Mouse (Mus musculus) kidney, postnatal 10 days (tissue): Measurements from ENCODE around the gene Dmrtc2.
"Not testable (repeated sequence)": the region's sequence is repeated elsewhere in the genome, so short reads cannot be mapped to it uniquely, and the experiment has no call there.

Experiments
- DNase-seq: peaks from one replicate; pipeline ENCODE4 v3.0.0; 2021; ENCODE audit warnings: mixed read lengths

Dmrtc2 gene

DNA sequence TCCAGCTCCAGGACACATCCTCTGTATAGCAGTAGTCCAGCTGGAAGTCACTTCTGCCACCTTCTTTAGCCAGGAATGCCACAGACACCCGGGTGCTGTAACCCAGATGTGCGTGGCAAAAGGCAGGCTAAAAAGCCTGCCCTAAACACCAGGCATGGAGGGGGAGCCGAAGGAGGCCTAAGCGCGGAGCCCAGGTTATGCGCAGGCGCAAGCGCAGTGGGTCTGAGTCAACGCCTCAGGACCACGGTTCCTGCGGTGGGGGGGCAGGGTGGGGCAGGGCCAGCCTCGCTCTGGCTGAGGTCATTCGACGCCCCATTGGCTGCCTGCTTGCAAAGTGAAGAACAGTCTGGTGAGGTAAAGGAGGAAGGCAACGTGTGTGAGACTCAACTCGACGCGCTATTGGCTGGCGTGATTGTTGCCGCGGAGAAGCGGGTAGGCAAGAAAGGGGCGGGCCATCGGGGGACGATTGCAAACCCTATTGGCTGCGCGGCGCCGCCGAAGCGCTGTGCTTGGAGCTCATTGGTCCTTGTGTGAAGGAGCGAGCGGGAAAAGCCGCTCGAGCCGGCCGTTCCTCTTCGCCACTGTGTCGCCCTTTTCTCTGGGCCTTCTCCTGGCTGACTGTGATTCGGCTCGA, at the start of gene Dmrtc2, which contains the start of gene Lypd4:
Gene Dmrtc2 (plus strand): TSS at position 526 of the 634 bp plus-strand sequence.
Gene Lypd4 (minus strand): TSS at position 410 of the 634 bp plus-strand sequence.
- no peak for DNase-seq

DNA sequence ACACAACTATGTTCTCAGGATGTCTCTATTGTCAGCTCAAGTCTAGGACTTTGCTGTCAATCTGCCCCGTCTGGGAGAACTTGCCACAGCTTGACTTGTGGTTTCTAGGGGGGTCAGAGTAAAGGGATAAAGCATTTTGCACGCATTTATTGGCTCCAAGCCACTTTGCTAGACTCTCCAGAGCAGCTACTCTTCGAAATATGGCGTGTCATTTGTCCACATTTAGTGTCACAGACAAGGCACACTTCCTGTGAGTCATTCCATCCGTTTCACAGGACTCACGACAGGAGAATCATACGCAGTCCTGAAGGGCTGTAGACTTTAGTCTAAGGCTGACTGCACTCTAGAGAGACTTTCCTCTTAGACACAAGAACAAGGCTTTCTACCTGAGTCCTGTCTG, 45.4 kb upstream of the Dmrtc2 start:
- no peak for DNase-seq

DNA sequence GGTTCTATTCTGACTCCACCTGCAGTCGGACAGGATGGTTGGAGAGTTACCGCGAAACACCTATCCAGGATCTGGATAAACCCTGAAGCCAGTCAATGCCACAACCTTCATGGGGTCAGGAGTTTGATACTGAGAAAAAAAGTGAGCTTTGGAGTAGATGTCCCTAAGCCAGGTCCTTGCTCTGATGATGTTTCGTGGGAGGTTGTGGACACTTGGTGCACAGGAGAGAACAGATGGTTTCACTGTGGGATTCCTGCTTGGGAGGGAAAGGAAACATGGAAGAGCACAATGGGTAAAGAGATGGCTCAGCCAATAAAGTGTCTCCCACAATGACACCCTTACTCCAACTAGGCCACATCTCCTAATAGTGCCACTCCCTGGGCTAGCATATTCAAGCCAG, 42.7 kb upstream of the Dmrtc2 start:
- DNase-seq: no peak

DNA sequence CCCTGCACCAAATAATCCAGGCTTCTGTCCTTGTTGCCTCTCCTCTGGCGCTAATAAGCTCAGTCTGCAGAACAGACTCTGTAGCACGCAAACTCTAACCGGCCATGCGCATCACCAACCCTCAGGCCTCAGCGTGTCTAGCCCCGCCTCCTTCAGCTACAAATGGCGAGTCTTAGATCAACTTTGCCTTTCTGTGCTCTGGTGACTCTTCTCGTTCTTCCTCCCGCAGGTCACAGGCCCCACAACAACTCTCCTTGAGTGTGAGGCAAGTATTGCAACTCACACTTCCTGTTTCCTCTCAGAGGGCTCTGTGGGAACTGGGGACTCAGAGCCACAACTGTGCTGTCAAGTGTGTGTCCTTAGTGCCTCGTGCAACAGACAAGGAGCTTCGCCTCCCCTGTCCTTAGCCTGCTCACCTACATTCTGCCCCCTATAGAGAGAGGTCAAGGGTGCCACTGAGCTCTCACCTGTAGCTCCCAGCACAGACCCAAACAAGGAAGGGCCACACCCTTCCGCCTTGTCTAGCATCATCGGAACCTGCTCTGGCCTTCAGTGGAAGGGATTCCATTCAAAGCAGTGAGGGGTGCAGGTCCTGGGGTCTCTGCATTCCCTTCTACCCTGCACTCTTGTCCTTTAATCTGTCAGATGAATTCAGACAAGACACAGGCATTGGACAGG, 31.0 kb upstream of the Dmrtc2 start:
- not testable (repeated sequence) for DNase-seq

DNA sequence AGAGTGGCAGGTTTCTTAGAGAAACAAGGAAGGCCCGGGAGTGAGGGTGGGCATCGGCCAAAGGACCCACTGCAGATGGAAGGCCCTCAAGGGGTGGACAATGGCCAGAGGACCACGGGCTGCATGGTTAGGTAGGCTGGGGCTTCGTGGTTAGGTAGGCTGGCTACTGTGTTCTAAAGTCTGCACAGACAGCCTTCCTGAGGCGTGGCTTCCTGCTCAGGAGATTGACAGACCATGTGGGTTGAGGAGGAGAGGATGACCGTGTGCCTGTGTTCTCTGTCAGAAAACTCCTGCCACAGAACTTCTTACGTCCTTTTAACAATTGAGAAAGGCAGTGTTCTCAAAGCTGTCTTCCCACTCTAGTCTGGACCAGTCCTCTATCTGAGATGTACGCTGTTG, 30.4 kb upstream of the Dmrtc2 start:
- no peak for DNase-seq

DNA sequence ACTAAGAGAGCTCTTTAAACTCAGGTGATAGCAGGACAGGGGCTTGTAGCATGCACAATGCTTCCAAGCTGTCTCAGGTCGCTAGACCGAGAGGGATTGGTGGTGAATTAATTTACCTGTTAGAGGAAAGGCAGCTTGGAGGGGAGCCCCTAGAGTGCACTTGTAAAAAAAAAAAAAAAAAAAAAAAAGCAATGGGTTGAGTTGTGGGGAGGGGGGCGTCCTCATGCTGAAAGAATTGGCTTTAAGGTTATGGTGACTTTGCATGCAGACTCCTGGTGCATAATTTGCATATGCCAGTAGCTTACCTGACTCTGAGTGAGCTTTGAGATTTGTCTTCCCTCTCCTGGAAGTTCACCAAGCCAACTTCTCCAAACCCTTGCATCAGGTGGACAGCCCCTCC, 29.5 kb upstream of the Dmrtc2 start:
- DNase-seq: no peak

DNA sequence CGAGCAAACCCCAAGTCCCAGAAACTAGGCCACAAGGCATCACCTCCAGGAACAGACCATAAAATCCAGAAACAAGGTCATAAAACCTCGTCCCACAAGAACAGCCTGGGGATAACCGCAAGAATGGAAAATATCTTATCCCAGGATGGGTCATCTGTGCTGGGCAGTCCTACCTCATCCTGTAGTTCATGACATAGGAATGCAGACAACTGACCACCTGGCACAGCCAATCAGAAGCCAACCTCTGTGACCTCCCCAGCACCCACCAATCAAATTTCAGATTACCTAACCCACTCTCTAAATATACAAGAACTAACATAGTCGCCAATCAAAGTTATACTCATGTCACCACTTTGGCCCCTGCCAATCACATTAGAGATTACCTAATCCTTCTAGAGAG, 28.8 kb upstream of the Dmrtc2 start:
- no peak for DNase-seq

DNA sequence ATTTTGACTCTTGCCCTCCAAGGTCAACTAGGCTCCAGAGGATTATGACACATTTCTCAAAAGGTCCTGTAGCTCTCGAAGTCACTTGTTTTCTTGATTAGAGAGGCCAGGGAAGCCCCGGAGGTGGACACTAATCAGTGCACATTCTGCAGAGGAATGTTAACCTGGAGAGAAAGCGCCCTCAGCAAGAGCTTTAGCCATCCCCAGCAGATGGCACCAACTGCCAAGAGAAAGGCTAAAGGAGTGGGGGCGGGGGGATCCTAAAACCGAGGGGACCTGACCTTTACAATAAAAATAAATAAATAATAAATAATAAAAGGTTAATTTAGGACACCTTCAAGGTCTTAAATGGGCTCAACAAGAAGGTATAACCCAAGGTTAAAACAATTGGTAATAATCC, 25.7 kb upstream of the Dmrtc2 start:
- no peak for DNase-seq

DNA sequence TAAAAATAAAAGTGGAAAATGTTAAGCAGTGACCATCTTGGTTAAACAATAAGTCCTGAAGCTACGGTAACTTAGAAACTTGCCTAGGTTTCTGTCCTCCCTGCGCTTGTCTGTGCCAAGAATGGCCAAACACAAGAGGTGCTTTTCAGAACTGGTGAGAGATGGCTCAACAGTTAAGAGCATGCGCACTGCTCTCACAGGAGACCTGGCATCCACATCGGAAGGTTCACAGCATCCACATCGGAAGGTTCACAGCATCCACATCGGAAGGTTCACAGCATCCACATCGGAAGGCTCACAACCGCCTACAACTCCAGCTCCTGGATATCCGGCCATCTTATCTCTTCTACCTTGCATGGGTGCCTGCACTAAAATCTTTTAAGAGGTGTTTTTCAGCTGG, 24.7 kb upstream of the Dmrtc2 start:
- no peak for DNase-seq

DNA sequence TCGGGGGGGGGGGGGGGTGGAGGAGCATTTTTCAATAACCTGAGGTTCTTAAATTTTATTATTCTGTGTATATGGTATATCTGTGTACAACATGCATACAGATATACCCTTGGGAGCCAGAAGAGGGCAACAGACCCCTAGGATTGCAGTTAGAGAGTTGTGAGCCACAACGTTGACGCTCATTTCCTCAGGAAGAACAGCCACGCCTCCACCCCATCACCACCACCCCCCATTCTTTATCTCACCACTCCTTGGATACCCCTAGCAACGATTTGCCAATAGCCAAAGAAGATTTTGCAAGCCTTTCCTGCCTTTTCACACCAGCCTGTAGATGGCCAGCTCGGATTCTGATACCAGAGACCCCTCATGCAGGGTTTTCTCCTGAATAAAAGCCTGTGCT, 24.1 kb upstream of the Dmrtc2 start:
- no peak for DNase-seq

DNA sequence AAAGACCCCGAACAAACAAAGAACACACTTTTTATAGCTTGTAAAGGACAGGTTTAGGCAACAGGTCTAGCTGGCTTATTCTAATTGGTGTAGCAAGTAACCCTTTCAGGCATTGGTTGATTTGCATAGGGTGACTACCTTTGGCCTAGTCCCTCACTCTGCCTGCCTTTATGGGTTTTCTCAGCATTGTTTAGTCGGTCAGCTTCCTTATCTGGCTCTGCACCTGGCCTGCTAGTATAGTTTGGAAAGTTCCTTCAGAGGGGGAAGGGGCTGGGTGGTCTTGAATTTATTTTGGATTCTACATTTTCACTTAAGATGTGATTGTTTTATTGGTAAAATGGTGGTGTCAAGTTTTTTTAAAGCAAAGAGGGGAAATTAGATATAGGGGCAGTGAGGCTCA, 23.3 kb upstream of the Dmrtc2 start:
- DNase-seq: not testable (repeated sequence)

DNA sequence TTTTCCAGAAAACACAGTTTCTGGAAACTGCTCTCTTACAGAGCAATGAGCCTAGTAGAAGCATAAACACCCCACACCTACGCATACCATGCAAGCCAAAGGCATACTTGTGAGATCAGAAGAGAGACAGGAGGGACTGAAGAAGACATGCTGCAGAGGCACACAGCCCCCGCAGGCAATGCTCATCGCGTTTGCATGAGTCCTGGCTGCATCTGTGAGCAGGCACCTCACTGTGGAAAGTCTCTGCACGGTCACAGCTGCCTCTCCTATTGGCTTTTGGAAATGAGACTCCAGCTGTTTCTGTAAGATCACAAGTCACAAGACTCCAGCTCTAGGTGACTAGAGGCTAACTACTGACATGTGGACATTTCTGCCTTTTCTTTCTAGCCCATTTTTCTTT, 19.7 kb upstream of the Dmrtc2 start:
- peak; percentile 17 for DNase-seq

DNA sequence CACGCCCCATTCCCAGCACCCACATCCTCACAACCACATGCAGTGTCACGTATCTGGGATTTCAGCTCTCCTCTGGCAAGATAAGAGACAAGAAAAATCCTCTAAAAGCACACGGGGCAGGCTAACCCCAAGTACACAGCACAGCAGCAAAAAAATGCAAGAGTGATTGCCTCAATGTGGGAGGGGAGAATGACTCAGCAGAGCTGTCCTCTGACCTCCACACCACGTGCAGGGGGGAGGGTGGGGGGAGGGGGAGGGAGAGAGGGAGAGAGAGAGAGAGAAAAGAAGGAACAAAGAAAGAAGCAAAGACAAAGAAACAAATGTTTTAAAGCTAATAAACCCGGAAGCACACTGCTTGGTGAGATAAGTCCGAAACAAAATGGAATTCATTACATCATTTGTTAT, 19.0 kb upstream of the Dmrtc2 start:
- DNase-seq: no peak

DNA sequence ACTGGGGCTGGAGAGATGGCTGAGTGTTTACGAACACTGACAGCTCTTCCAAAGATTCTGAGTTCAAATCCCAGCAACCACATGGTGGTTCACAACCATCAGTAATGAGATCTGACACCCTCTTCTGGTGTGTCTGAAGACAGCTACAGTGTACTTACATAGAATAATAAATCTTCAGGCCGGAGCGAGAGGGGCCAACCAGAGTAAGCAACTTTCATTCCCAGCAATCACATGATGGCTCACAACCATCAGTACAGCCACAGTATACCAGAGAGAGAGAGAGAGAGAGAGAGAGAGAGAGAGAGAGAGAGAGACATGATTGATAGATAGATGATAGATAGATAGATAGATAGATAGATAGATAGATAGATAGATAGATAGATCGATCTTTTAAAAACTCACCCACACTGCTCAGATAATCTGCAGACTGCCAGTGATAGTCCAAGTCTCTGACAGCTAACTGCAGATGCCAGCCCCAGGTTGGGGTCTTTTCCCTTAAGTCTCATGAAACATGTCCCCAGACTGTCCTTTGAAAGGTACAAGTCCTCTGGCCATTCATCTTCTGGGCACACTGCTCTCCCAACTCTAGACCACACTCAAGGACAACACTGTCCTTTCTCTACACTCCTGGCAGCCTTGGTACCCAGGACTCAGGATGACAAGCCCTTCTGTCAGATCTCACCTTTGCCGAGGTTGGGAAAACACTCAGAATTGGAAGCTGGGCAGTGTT, 18.1 kb upstream of the Dmrtc2 start:
- DNase-seq: no peak

DNA sequence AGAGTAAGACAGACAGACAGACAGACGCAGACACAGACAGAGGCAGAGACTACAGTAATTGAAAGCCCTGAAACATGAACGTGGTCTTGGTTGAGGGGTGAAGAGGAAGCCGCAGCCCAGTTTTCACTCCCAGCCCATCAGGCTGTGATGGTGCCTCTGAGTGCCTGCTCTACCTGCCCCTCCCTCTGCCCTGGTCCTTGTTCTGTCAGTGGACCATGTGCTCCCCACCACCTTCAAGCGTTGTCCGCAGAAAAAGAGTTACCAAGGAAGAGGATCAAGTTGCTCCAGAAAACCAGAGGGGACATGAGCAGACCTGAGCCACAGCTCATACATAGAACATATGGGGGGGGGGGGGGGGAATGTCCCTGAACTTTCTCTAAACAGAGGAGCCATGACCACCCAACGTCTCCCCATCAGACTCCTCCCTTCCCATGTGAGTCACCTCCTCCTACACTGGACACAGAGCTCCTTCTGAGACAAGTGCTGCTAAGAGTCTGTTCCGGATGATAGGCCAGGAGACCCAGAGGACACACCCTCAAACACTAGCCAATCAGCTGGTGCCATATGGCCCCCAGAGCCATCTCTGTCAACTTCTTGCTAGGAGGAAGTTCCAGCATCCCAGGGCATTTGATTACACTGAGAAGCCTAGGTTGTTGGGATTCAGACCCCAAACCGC, 17.2 kb upstream of the Dmrtc2 start:
- DNase-seq: no peak

DNA sequence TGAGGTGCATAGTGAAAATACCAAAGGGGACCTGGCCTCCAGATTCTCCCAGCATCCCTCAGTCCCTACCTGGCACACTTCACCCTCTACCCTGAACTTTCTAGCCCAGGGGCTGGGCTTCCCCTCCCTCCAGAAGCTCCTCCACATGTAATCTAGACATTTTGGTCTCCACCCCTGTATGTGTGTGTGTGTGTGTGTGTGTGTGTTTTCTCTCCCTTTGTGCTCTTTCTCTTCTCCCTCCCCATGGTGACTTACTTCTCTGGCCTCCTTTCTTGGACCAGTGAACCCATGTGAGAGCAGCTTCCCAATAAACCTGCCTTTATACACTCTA, 16.7 kb upstream of the Dmrtc2 start:
- DNase-seq: no peak

DNA sequence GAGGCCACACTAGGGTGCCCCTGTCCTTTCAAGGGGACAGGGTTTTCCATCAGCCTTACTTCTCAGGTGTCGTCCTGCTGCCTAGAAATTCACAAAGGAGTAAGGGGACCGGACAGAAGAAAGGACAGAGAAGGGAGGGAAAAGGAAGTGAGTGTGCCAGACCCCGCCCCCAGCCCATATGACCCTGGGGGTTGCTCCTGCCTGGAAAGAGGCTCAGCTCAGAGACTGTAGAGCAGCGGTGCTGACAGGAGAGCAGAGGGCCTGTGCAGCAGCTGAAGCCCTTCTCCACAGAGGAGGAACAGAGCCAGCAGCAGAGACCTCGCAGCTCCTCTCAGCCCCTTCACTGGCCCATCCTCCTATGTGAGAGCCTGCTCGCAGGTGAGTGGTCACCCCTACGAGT, 16.2 kb upstream of the Dmrtc2 start:
- no peak for DNase-seq

DNA sequence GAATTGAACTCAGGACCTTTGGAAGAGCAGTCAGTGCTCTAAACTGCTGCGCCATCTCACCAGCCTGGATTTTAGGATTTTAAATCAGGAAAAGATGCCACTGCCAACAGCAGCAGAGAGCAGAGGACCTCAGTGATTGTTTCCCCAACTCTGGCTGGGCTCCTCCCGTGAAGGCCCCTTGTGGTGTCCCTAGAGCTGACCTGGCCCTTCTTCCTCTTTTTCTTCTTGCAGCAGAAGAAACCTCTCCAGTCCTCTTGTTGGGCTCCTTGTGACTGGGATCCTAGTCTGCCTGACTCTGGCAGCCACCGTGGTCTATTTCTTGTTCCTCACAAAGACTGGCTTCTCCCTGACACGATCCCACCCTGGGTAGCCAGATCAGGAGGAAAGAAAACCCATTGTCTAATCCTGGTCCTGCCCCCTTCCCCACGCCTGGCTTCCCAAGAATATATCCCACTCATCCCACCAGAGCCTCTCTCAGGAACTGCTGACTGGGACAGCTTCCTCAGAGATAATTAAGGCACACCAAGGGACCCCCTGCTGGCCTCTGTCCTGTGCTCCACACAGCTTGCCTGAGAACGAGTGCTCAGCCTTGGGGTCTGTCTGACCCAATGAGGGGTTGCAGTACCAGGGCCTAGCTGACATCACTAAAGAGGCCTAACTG, 13.3 kb upstream of the Dmrtc2 start:
- DNase-seq: no peak

DNA sequence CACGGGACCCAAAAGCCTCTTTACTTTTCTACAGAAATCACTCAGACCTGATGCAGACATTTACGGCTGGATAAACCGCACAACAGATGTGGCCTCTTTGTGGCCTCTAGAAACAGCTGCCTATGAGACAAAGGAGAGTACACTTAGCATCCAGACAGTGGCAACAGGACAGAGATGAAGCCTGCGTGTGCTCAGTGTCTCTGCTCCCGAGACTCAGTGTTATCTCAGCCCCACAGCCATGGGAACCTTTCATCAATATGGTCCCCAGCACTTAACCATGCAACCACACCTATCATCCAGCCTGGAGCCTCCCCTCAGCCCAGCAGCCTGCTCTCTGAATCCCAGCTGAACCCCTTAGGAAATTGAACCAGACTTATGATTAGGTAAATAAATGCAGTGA, 10.6 kb upstream of the Dmrtc2 start:
- no peak for DNase-seq

DNA sequence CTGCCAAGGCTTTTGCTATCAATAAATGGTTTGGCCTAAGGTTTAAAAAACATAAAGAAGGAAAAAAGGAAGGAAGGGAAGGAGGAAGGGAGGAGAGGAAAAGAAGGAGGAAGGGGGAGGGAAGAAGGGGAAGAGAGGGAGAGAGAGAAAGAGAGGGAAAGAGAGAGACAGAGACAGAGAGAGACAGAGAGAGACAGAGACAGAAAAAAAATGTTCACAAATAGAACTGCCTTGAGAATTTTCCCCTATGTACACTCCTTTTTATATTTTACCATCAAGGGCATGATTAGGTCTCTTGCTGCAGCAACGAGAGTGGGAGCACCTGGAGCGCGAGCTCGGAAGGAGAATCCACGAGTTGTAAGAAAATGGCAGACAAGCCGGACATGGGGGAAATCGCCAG, 7.9 kb upstream of the Dmrtc2 start, which contains the start of gene Gm9844:
Gene Gm9844 (plus strand): TSS at position 301 of the 400 bp plus-strand sequence.
- no peak for DNase-seq

DNA sequence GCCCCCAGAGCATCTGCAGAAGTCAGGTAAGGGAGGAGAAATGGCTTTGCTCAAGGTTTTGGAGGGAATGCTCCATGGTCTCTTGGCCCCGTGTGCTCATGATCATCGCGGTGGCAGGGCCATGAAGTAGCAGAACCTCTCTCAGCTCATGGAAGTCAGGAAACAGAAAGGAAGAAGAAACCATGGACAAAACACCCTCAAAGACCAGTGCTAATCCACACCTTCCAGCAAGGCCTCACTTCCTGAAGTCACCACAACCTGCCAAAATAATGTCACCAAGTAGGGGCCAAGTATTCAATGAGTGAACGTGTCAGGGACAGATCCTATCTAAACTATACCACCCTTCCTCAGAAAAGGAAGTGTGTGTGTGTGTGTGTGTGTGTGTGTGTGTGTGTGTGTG, 7.0 kb upstream of the Dmrtc2 start:
- no peak for DNase-seq

DNA sequence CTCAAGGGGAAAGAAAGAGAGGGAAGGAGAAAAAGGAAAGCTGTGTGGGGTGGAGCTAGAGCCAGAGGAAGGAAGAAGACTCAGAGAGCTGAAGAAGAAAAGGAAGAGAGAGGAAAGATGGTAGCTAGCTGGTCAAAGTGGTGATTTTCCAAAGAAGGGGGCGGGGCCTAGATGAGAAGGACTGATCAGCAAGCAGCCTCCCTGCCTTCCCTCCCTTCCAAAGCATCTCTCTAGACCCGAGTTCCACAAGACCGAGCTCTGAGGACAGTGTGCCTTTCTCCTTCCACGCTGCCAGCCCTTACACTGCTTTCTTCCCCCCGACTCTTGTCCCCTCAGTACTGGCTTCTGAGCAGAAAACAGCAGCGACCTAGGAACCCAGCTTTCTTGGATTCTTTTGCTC, 5.7 kb upstream of the Dmrtc2 start:
- DNase-seq: no peak

DNA sequence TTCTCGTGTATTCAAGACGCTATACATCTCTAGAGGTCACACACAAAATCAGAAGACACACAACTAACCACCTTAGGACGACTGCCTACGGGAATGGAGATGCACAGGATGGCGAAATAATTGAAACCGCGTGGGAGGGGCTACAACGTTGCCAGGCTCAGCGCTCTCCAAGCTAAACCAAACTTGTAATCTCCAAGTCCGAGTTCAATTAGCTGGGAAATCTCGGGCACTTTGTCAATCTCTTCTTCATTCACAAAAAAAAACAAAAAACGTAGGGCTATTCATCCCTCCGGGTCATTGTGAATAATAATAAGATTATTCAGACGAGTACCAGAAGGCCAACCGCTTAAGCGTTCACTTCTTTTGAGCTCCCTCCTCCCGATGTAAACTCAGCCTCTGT, 777 bp upstream of the Dmrtc2 start:
- DNase-seq: no peak
